ENCODE assay signal across 30 mouse cellular contexts in genomic region chr2:64962196-64962595, GRCm38 (mm10).
A peak's percentile ranks its signal among the peaks of the same experiment; 100 is the strongest.
DNase-seq lines count a peak whose midpoint lies in the region; ATAC-seq lines count a peak whose summit lies in the region.
"Had no signal": no experiment of that assay in that cellular context is flagged by ENCODE, and none has a peak within 500 bp of the region (broad histone marks: within the 10 kb centered on the region; RNA-seq: fewer than 3 reads in every experiment).

No protein-coding gene starts in this region.

- H3K4me3 ChIP-seq in hindbrain, embryonic 14.5 days (replicated peaks; ENCODE audit: low read length), result no peak overlapping the region
- H3K4me3 ChIP-seq: embryonic facial prominence, embryonic 10.5 days; embryonic facial prominence, embryonic 13.5 days; erythroblast, embryonic 14.5 days; forebrain, embryonic 12.5 days; forebrain, embryonic 15.5 days; gastrocnemius, adult 2 months; heart, embryonic 12.5 days; heart, embryonic 15.5 days; hindbrain, embryonic 10.5 days; hindbrain, embryonic 13.5 days had no signal

- H3K4me2 ChIP-seq in hindbrain, embryonic 14.5 days (replicated peaks), result no peak overlapping the region
- H3K4me2 ChIP-seq: embryonic facial prominence, embryonic 13.5 days; forebrain, embryonic 12.5 days; forebrain, embryonic 15.5 days; heart, embryonic 12.5 days; heart, embryonic 15.5 days; hindbrain, embryonic 13.5 days had no signal

- H3K9ac ChIP-seq in hindbrain, embryonic 14.5 days, result no peak overlapping the region
- H3K9ac ChIP-seq: embryonic facial prominence, embryonic 13.5 days; forebrain, embryonic 12.5 days; forebrain, embryonic 15.5 days; heart, embryonic 12.5 days; heart, embryonic 15.5 days; hindbrain, embryonic 13.5 days had no signal

- H3K27me3 ChIP-seq in hindbrain, embryonic 14.5 days (ENCODE audit: control insufficient read depth, insufficient read depth, low read length), result no peaks in the 10 kb centered on the region
- H3K27me3 ChIP-seq: embryonic facial prominence, embryonic 13.5 days; forebrain, embryonic 12.5 days; forebrain, embryonic 15.5 days; heart, embryonic 12.5 days; heart, embryonic 15.5 days; hindbrain, embryonic 13.5 days had no signal

- peak; percentile 62 for ATAC-seq in frontal cortex, adult (ENCODE audit: low TSS enrichment)
- ATAC-seq in hindbrain, embryonic 14.5 days (ENCODE audit: low FRiP score), result no peak
- ATAC-seq: forebrain, embryonic 15.5 days; hindbrain, postnatal 0 days; inflammation-experienced regulatory T-cells, adult 6 months; Patski had no signal

- H3K36me3 ChIP-seq in hindbrain, embryonic 14.5 days (replicated peaks; ENCODE audit: control insufficient read depth, insufficient read depth), result no peaks in the 10 kb centered on the region
- H3K36me3 ChIP-seq: embryonic facial prominence, embryonic 10.5 days; embryonic facial prominence, embryonic 13.5 days; forebrain, embryonic 12.5 days; forebrain, embryonic 15.5 days; heart, embryonic 12.5 days; heart, embryonic 15.5 days; hindbrain, embryonic 10.5 days; hindbrain, embryonic 13.5 days had no signal

- no peaks in the 10 kb centered on the region for H3K9me3 ChIP-seq in hindbrain, embryonic 14.5 days (ENCODE audit: control insufficient read depth, low read length)
- H3K9me3 ChIP-seq: embryonic facial prominence, embryonic 10.5 days; embryonic facial prominence, embryonic 13.5 days; forebrain, embryonic 12.5 days; forebrain, embryonic 15.5 days; heart, embryonic 12.5 days; heart, embryonic 15.5 days; hindbrain, embryonic 10.5 days; hindbrain, embryonic 13.5 days had no signal

- no peak overlapping the region for H3K27ac ChIP-seq in hindbrain, embryonic 14.5 days
- H3K27ac ChIP-seq: embryonic facial prominence, embryonic 10.5 days; embryonic facial prominence, embryonic 13.5 days; forebrain, embryonic 12.5 days; forebrain, embryonic 15.5 days; gastrocnemius, adult 2 months; heart, embryonic 15.5 days; hindbrain, embryonic 10.5 days; hindbrain, embryonic 13.5 days; hindbrain, postnatal 0 days had no signal

- H3K4me1 ChIP-seq in hindbrain, embryonic 14.5 days (replicated peaks; ENCODE audit: control insufficient read depth, insufficient read depth, low read length), result peaks cover 4% of the 10 kb centered on the region; the same call in 1 of the 2 replicates

- WGBS in hindbrain, embryonic 14.5 days, result 63% methylated on average over 4 of the region's 4 CpGs

- DNase-seq in frontal cortex, postnatal 25 days (ENCODE audit: low spot score in 2 of 2), result no peak
- DNase-seq in layer of hippocampus, adult 9-11 months, result peak; percentile 50
- no peak for DNase-seq in layer of hippocampus, adult 11-12 months (ENCODE audit: low spot score)
- peak; percentile 58 for DNase-seq in Muller cell, postnatal 12 days (ENCODE audit: inconsistent ontology term)
- DNase-seq in hindbrain, embryonic 14.5 days (ENCODE audit: low spot score), result no peak
- DNase-seq: adrenal gland, adult 2 months; adrenal gland, postnatal 14 days; cerebellum, adult 11-12 months; cerebellum, adult 8-10 months; cerebellum, postnatal 10 days; cerebellum, postnatal 36 days; embryo, embryonic 11 days; gastrocnemius, adult 2 months; gastrocnemius, postnatal 14 days; heart, adult 11 months; heart, postnatal 10 days; heart, postnatal 36 days had no signal

Comparison
In these comparisons a context has a peak if more than half of its experiments do, and no peak if none do; other contexts are left out.
1. DNase-seq: peak in layer of hippocampus, adult 9-11 months (single experiment) and Muller cell, postnatal 12 days (single experiment); none in frontal cortex, postnatal 25 days (0 of 2), layer of hippocampus, adult 11-12 months (single experiment) and hindbrain, embryonic 14.5 days (single experiment).